Mouse (Mus musculus): ENCODE measurements around the gene Tmem95.

DNA sequence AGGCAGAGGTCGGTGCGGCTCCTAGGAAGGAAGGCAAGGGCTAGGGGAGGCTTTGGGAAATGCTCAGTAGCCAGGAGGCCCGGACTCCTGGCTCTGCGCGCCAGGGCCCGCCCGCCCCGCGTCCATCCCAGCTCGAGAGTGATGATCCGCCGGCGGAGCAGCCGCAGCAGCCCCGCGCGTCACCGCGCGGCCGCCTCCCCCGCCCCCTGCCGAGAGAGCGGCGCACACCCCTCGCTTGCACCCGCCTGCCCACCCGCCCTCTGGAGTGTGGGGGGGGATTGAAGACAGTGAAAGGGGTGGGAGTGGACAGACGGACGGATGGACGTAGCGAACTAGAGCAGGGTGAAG lies 40.2 kb downstream of the Tmem95 start, which contains the start of gene Nlgn2:
- TF ChIP-seq POLR2A (IDR thresholded peaks at IDR 0.05; ENCODE audit: low read depth, low read length) = peak; percentile 53
- no peak for TF ChIP-seq CTCF (IDR thresholded peaks at IDR 0.05; ENCODE audit: borderline replicate concordance, insufficient read depth, low read length)

Measured in embryonic fibroblast, embryonic 13.5 days (primary cell).